Mouse (Mus musculus) cerebellum, adult 2 months (tissue): ENCODE data around the gene Mettl17.
"Not testable (repeated sequence)": the region's sequence is repeated elsewhere in the genome, so short reads cannot be mapped to it uniquely, and the experiment has no call there.

Source experiments
- CTCF ChIP-seq: fragments of 200-500 bp; IDR thresholded peaks from 2 replicates; pipeline ENCODE4 v1.5.1; 2011; ENCODE audit warnings: low read depth, mild to moderate bottlenecking, control low read depth, low read length, moderate library complexity, borderline replicate concordance; ENCODE audit not compliant: insufficient read depth
- POLR2A ChIP-seq: fragments of 200-500 bp; IDR thresholded peaks from 2 replicates; pipeline ENCODE4 v1.6.1; 2011; ENCODE audit warnings: low read length, control low read depth, borderline replicate concordance; ENCODE audit not compliant: insufficient read depth

DNA sequence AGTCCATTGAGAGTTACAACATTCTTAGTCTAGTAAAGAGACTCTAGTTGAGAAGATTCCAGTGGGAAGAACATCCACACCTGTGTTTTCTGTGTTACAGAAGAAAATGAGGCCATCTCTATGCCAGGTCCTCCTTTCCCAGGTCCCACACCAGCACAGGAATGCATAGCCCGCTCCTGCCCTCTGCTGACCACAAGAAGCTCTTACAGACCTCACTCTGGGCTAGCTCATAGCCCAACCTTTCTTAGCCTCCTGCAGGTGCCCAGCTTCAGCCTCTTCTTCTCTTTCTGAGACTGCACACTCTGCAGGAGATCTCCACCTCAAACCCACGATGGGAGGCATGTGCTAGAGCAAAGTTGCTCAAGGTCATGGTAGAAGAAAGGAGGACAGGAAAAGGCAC, 46.2 kb upstream of the Mettl17 start:
- TF ChIP-seq POLR2A, CTCF: not testable (repeated sequence)
